Mouse (Mus musculus): ENCODE measurements around the gene Prl2c3. TPM values are rescaled to one million over a fixed set of nuclear protein-coding genes. Genes with fewer than 3 reads are reported as not detected.
"Not testable (repeated sequence)": the region's sequence is repeated elsewhere in the genome, so short reads cannot be mapped to it uniquely, and the experiment has no call there.

The Prl2c3 gene
- total RNA-seq (2021), result not detected
- polyA plus RNA-seq (2012; rRNA removed), result not detected in 2 replicates
- long read RNA-seq, partial matches to known transcripts, result 0 of 1 reads
- long read RNA-seq, other reads (novel, unspliced or antisense), result 1 of 1 reads

- H3K36me3 ChIP-seq (ENCODE audit: control insufficient read depth, insufficient read depth, low read length); H3K4me3 ChIP-seq; H3K4me1 ChIP-seq (ENCODE audit: control insufficient read depth, insufficient read depth, low read length); H3K27ac ChIP-seq; H3K9ac ChIP-seq (ENCODE audit: low read depth, low read length); H3K27me3 ChIP-seq (ENCODE audit: control insufficient read depth, insufficient read depth, low read length); H3K79me2 ChIP-seq (replicated peaks; ENCODE audit: control insufficient read depth, insufficient read depth, low read length); intact Hi-C loops (cut with DNase I); DNase-seq: not testable (repeated sequence)
- 56% methylated on average over 3 of the region's 3 CpGs for WGBS
Measured at GRCm38 (mm10) chr13:12799979-12800378, at the start of gene Prl2c3. TSS of gene Prl2c3 (minus strand) at chr13:12800079.

- H3K9ac ChIP-seq (ENCODE audit: low read depth, low read length); DNase-seq; H3K79me2 ChIP-seq (replicated peaks; ENCODE audit: control insufficient read depth, insufficient read depth, low read length); H3K4me1 ChIP-seq (ENCODE audit: control insufficient read depth, insufficient read depth, low read length); H3K27me3 ChIP-seq (ENCODE audit: control insufficient read depth, insufficient read depth, low read length); H3K27ac ChIP-seq; intact Hi-C loops (cut with DNase I); H3K36me3 ChIP-seq (ENCODE audit: control insufficient read depth, insufficient read depth, low read length); H3K4me3 ChIP-seq: not testable (repeated sequence)
- WGBS, result 64% methylated on average over 4 of the region's 4 CpGs
Measured at GRCm38 (mm10) chr13:12848254-12848653, 48.4 kb upstream of the Prl2c3 start.

GRCm38 (mm10) chr13:12844701-12845100, 44.8 kb upstream of the Prl2c3 start:
- H3K27ac ChIP-seq; DNase-seq; H3K36me3 ChIP-seq (ENCODE audit: control insufficient read depth, insufficient read depth, low read length); H3K79me2 ChIP-seq (replicated peaks; ENCODE audit: control insufficient read depth, insufficient read depth, low read length); H3K4me3 ChIP-seq; intact Hi-C loops (cut with DNase I); H3K4me1 ChIP-seq (ENCODE audit: control insufficient read depth, insufficient read depth, low read length); H3K9ac ChIP-seq (ENCODE audit: low read depth, low read length); H3K27me3 ChIP-seq (ENCODE audit: control insufficient read depth, insufficient read depth, low read length): not testable (repeated sequence)
- WGBS, result 78% methylated on average over 1 of the region's 1 CpGs

- H3K9ac ChIP-seq (ENCODE audit: low read depth, low read length); DNase-seq; H3K36me3 ChIP-seq (ENCODE audit: control insufficient read depth, insufficient read depth, low read length); H3K4me1 ChIP-seq (ENCODE audit: control insufficient read depth, insufficient read depth, low read length); H3K79me2 ChIP-seq (replicated peaks; ENCODE audit: control insufficient read depth, insufficient read depth, low read length); H3K27me3 ChIP-seq (ENCODE audit: control insufficient read depth, insufficient read depth, low read length); intact Hi-C loops (cut with DNase I); H3K4me3 ChIP-seq; H3K27ac ChIP-seq: not testable (repeated sequence)
- WGBS, result 54% methylated on average over 2 of the region's 2 CpGs
Measured at GRCm38 (mm10) chr13:12837546-12837945, 37.7 kb upstream of the Prl2c3 start.

- intact Hi-C loops (cut with DNase I), result no loop called here
- no peaks in the 10 kb centered on the region for H3K4me1 ChIP-seq (ENCODE audit: control insufficient read depth, insufficient read depth, low read length)
- TF ChIP-seq POLR2A (IDR thresholded peaks at IDR 0.05; ENCODE audit: insufficient read depth, low read depth, low read length) (no peak), CTCF (IDR thresholded peaks at IDR 0.05) (no peak), EP300 (IDR thresholded peaks at IDR 0.05; ENCODE audit: insufficient read depth, low read depth, low read length) (no peak)
- DNase-seq, result no peak
- no peaks in the 10 kb centered on the region for H3K79me2 ChIP-seq (replicated peaks; ENCODE audit: control insufficient read depth, insufficient read depth, low read length)
- no peaks in the 10 kb centered on the region for H3K36me3 ChIP-seq (ENCODE audit: control insufficient read depth, insufficient read depth, low read length)
- H3K4me3 ChIP-seq, result no peak overlapping the region
- no peak overlapping the region for H3K27ac ChIP-seq
- no peak overlapping the region for H3K9ac ChIP-seq (ENCODE audit: low read depth, low read length)
- H3K27me3 ChIP-seq (ENCODE audit: control insufficient read depth, insufficient read depth, low read length), result no peaks in the 10 kb centered on the region
- 61% methylated on average over 2 of the region's 2 CpGs for WGBS
Measured at GRCm38 (mm10) chr13:12831769-12832168, 31.9 kb upstream of the Prl2c3 start.

GRCm38 (mm10) chr13:12829031-12829430, 29.2 kb upstream of the Prl2c3 start:
- WGBS, result 80% methylated on average over 5 of the region's 5 CpGs
- TF ChIP-seq EP300 (IDR thresholded peaks at IDR 0.05; ENCODE audit: insufficient read depth, low read depth, low read length), result no peak
- no peak for TF ChIP-seq CTCF (IDR thresholded peaks at IDR 0.05)
- TF ChIP-seq POLR2A (IDR thresholded peaks at IDR 0.05; ENCODE audit: insufficient read depth, low read depth, low read length), result no peak
- no peak overlapping the region for H3K27ac ChIP-seq
- intact Hi-C loops (cut with DNase I), result no loop called here
- no peak overlapping the region for H3K9ac ChIP-seq (ENCODE audit: low read depth, low read length)
- no peak overlapping the region for H3K4me3 ChIP-seq
- no peaks in the 10 kb centered on the region for H3K36me3 ChIP-seq (ENCODE audit: control insufficient read depth, insufficient read depth, low read length)
- no peak for DNase-seq
- no peaks in the 10 kb centered on the region for H3K4me1 ChIP-seq (ENCODE audit: control insufficient read depth, insufficient read depth, low read length)
- H3K79me2 ChIP-seq (replicated peaks; ENCODE audit: control insufficient read depth, insufficient read depth, low read length), result no peaks in the 10 kb centered on the region
- no peaks in the 10 kb centered on the region for H3K27me3 ChIP-seq (ENCODE audit: control insufficient read depth, insufficient read depth, low read length)

- H3K36me3 ChIP-seq (ENCODE audit: control insufficient read depth, insufficient read depth, low read length); H3K9ac ChIP-seq (ENCODE audit: low read depth, low read length); DNase-seq; H3K79me2 ChIP-seq (replicated peaks; ENCODE audit: control insufficient read depth, insufficient read depth, low read length); intact Hi-C loops (cut with DNase I); H3K27ac ChIP-seq; H3K4me1 ChIP-seq (ENCODE audit: control insufficient read depth, insufficient read depth, low read length); H3K27me3 ChIP-seq (ENCODE audit: control insufficient read depth, insufficient read depth, low read length); H3K4me3 ChIP-seq: not testable (repeated sequence)
- WGBS, result 58% methylated on average over 4 of the region's 4 CpGs
Measured at GRCm38 (mm10) chr13:12824500-12825176, 24.8 kb upstream of the Prl2c3 start.

GRCm38 (mm10) chr13:12813734-12814424, 14.0 kb upstream of the Prl2c3 start:
- H3K27me3 ChIP-seq (ENCODE audit: control insufficient read depth, insufficient read depth, low read length); DNase-seq; H3K79me2 ChIP-seq (replicated peaks; ENCODE audit: control insufficient read depth, insufficient read depth, low read length); H3K9ac ChIP-seq (ENCODE audit: low read depth, low read length); H3K36me3 ChIP-seq (ENCODE audit: control insufficient read depth, insufficient read depth, low read length); H3K27ac ChIP-seq; H3K4me3 ChIP-seq; H3K4me1 ChIP-seq (ENCODE audit: control insufficient read depth, insufficient read depth, low read length); intact Hi-C loops (cut with DNase I): not testable (repeated sequence)
- 71% methylated on average over 5 of the region's 5 CpGs for WGBS

All from heart, adult 2 months (tissue).